Mouse (Mus musculus) megakaryocyte, embryonic 14.5 days (primary cell): ENCODE measurements at regions not wholly inside any gene's neighbourhood (a gene's known extent, or its start where the extent isn't known, plus 50 kb on each side); places are given as distances from the start of the nearest gene placed in this dataset.

Source experiments
- FLI1 ChIP-seq: IDR thresholded peaks from 2 replicates; pipeline ENCODE4 v1.6.1; 2012; ENCODE audit warnings: low read length, inconsistent platforms, mixed read lengths
- GATA1 ChIP-seq: IDR thresholded peaks from 3 replicates; pipeline ENCODE4 v1.6.1; 2012; ENCODE audit warnings: mixed read lengths, low read length, inconsistent platforms, borderline replicate concordance

DNA sequence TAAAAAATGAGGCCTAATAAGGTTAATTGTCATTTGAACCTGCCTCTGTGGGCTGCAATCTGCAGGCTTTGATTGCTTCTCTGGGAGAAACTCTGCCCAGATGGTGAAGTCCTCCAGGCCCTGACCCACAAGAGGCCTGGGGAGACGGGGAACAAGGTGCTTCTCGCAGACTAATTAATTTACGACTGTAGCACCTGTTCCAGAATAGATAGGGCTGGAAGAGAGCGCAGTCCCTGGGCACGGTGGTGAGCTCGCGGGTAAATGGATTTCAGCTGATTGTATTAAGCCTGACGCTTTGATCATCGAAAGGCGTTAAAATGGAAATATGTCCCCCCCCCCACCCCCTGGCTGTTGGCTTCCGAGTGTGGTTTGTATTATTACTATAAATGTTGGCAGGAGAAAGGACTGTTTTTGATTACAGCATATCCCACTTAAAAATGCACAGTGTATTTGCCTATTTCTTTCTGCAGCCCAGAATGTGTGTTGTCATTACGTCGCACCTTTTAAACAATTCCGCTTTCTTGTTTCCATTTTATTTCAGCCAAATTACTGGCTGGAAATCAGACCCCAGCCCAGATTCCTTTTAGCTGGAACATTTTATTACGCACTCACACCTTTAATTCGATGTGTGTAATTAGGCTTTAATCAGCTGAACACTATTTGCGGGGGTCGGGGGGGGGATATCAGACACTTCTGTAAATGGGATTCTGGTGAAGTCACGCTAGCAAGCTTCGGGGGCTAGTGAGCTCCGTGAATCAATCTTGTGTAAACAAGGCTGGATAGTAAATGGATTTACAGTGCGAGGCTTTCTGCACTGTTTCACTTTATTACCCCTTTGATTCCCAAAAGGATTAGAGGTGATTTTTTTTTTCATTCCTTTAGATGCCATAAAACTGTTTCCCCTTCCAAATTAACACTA lies 250.1 kb upstream of the Dnajc19 start:
- no peak for TF ChIP-seq GATA1
- TF ChIP-seq FLI1 = no peak
